Mouse (Mus musculus): ENCODE results near the gene Abhd8.
"Not testable (repeated sequence)": the region's sequence is repeated elsewhere in the genome, so short reads cannot be mapped to it uniquely, and the experiment has no call there.

Gene Abhd8

GRCm38 (mm10) chr8:71457659-71458270, 5.7 kb downstream of the Abhd8 start:
- no peak for DNase-seq

GRCm38 (mm10) chr8:71456906-71457305, 6.5 kb downstream of the Abhd8 start:
- no peak for DNase-seq

GRCm38 (mm10) chr8:71454668-71455067, 8.8 kb downstream of the Abhd8 start:
- DNase-seq, result no peak

DNA sequence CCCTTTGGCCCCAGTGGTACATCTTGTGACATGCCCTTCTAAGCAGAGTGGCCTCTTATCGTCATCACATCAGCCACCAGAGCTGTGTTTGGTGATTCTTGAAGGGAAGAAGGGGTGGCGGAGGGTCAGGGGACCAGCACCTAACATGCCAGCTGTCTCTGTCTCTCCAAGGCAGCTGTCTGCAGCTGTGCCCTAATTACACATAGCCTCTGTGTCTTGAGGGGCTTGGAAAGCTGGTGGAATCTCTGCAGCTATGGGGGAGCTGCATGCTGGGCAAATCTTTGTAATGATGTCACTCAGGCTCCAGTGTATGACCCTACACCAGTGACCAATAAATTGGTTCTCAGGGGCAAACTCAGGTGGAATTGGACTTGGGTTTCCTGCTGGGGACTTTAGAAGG, 10.8 kb downstream of the Abhd8 start:
- DNase-seq, result no peak

DNA sequence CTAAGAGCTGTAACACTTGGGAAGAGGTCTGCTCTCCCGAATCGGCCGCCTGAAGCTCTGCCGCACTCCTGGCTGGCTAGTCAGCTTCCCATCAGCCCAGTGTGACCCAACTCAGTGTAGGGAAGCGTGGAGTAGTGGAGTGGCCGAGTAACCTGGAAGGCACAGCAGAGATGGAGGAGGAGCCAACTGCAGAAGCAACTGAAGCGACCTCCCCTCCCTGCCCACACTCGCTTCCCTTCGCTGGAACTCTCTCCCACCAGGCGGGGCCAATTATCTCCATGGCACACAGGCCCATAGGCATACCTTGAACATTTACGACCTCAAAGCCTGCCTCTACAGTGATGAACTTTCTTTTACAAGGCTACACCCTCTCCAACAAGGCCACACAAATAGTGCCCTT, 11.7 kb downstream of the Abhd8 start:
- DNase-seq, result no peak

- no peak for DNase-seq
Observed at GRCm38 (mm10) chr8:71451337-71451736, 12.1 kb downstream of the Abhd8 start.

- no peak for DNase-seq
Observed at GRCm38 (mm10) chr8:71445096-71445495, 18.4 kb downstream of the Abhd8 start.

DNA sequence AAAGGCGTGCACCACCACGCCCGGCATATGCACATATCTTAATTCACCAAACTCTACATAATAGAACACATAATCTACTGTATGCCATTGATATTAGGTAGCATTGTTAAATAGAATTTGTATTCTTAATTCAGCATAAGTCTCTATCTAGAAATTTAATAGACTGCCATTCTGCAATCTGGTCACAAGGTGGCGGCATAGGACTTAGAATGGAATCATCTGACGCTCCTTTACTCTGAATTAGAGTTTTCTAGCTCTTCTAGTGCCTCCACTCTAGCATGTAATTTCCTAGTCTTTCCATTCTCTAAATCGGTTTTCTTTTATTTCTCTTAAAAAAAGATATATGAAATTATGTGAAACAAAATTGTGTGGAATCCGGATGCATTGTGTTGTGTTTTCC, 22.1 kb downstream of the Abhd8 start:
- DNase-seq, result peak; percentile 73

- no peak for DNase-seq
Observed at GRCm38 (mm10) chr8:71437041-71437440, 26.4 kb downstream of the Abhd8 start.

DNA sequence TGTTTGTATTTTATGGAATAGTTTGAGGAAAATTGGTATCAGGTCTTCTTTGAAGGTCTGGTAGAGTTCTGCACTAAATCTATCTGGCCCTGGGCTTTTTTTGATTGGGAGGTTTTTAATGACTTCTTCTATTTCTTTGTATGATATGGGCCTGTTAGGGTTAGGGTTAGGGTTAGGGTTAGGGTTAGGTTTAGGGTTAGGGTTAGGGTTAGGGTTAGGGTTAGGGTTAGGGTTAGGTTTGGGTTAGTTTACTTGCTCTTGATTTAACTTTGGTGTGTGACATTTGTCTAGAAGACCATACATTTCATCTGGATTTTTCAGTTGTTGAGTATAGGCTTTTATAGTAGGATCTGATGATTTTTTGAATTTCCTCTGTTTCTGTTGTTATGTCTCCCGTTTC, 30.5 kb downstream of the Abhd8 start:
- DNase-seq, result not testable (repeated sequence)

- DNase-seq, result no peak
Observed at GRCm38 (mm10) chr8:71422121-71422520, 41.3 kb downstream of the Abhd8 start.

GRCm38 (mm10) chr8:71411535-71412273, 51.8 kb downstream of the Abhd8 start:
- DNase-seq, result no peak

DNA sequence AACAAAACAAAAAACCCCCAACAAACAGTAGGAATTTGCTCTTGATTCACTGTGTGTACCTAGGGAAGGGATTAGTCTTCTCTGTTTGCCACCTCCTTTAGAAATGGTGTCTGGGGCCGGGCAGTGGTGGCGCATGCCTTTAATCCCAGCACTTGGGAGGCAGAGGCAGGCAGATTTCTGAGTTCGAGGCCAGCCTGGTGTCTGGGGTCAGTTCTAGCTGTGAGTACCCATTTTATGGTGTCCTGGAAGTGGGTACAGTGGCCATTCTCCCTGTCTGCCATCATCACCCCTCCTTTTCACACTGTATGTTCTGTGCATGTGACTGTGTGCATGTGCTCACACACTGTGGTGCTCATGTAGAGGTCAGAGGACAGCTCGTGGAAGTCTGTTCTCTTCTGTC, 55.2 kb downstream of the Abhd8 start:
- no peak for DNase-seq

GRCm38 (mm10) chr8:71407441-71407840, 56.0 kb downstream of the Abhd8 start:
- DNase-seq, result no peak

Measured in embryo, embryonic 11 days (tissue).